Mouse (Mus musculus) CH12.LX (cell line): ENCODE results near the gene Parp3. TPM values are rescaled to one million over a fixed set of nuclear protein-coding genes. Genes with fewer than 3 reads are reported as not detected.

Source experiments
- DNase-seq: peaks from one replicate; pipeline ENCODE4 v3.0.0-alpha.2; 2013; ENCODE audit errors: extremely low read depth
- H3K27ac ChIP-seq: 2 replicates; pipeline ENCODE4 v1.5.1; 2012; ENCODE audit warnings: low read depth, mild to moderate bottlenecking, control low read depth, moderate library complexity; ENCODE audit not compliant: insufficient read depth
- H3K27me3 ChIP-seq: replicated peaks from 2 replicates; pipeline ENCODE3; 2012; ENCODE audit warnings: inconsistent platforms
- H3K36me3 ChIP-seq, 2 experiments: replicated peaks in 1 of 2; 2 replicates each; pipeline versions ENCODE3 to v1.6.1; 2012; ENCODE audit warnings: inconsistent platforms in 1 of 2, low read length in 1 of 2, mild to moderate bottlenecking in 1 of 2, mixed read lengths in 1 of 2, moderate library complexity in 1 of 2; ENCODE audit not compliant: control insufficient read depth in 1 of 2, insufficient read depth in 1 of 2
- H3K4me1 ChIP-seq, 2 experiments: 2 replicates each; pipeline ENCODE4 v1.6.1; 2012; ENCODE audit warnings: inconsistent platforms in 1 of 2, moderate library complexity in 1 of 2; ENCODE audit not compliant: insufficient read depth in 2 of 2, control insufficient read depth in 1 of 2
- H3K4me2 ChIP-seq: 2 replicates; pipeline ENCODE4 v1.6.1; 2012; ENCODE audit warnings: low read depth, mild to moderate bottlenecking, control low read depth; ENCODE audit not compliant: poor library complexity, insufficient read depth, severe bottlenecking
- H3K4me3 ChIP-seq, 3 experiments: fragments of 150-350 bp in 1 of 3; sonication (generic) in 1 of 3; replicated peaks in 1 of 3; 2 replicates each; pipeline versions ENCODE3 to v1.5.1; 2011 to 2012; ENCODE audit warnings: low read depth in 2 of 3, low read length in 2 of 3, mild to moderate bottlenecking in 2 of 3, moderate library complexity in 2 of 3, control low read depth in 1 of 3, improper control_type of control experiment in 1 of 3, inconsistent platforms in 1 of 3, mixed read lengths in 1 of 3; ENCODE audit not compliant: poor library complexity in 1 of 3
- H3K79me2 ChIP-seq: replicated peaks from 2 replicates; pipeline ENCODE4 v1.6.1; 2012; ENCODE audit warnings: mild to moderate bottlenecking, moderate library complexity; ENCODE audit not compliant: control insufficient read depth, poor library complexity, insufficient read depth, severe bottlenecking; ENCODE audit errors: extremely low read depth
- H3K9ac ChIP-seq: 2 replicates; pipeline ENCODE4 v1.6.1; 2012; ENCODE audit warnings: low read depth, mild to moderate bottlenecking, control low read depth, moderate library complexity; ENCODE audit not compliant: insufficient read depth
- H3K9me3 ChIP-seq: replicated peaks from 2 replicates; pipeline ENCODE3; 2012; ENCODE audit warnings: low read length, inconsistent platforms, mixed read lengths
- CHD1 ChIP-seq: IDR thresholded peaks from 2 replicates; pipeline ENCODE4 v1.6.1; 2012; ENCODE audit warnings: low read depth, low read length, improper control_type of control experiment, inconsistent platforms
- CTCF ChIP-seq, 2 experiments: IDR thresholded peaks in 1 of 2; conservative IDR thresholded peaks in 1 of 2; 2 replicates each; pipeline ENCODE4 v1.5.1; 2011 to 2012; ENCODE audit warnings: low read depth in 2 of 2, low read length in 2 of 2, improper control_type of control experiment in 1 of 2, inconsistent platforms in 1 of 2, mild to moderate bottlenecking in 1 of 2, moderate library complexity in 1 of 2
- EP300 ChIP-seq: IDR thresholded peaks from 2 replicates; pipeline ENCODE4 v1.6.1; 2011; ENCODE audit warnings: low read length, improper control_type of control experiment
- ETS1 ChIP-seq: conservative IDR thresholded peaks from 2 replicates; pipeline ENCODE4 v1.6.1; 2012; ENCODE audit warnings: low read depth, mild to moderate bottlenecking, inconsistent platforms, low read length, improper control_type of control experiment, moderate library complexity
- HCFC1 ChIP-seq: IDR thresholded peaks from 2 replicates; pipeline ENCODE4 v1.6.1; 2012; ENCODE audit warnings: low read depth, mild to moderate bottlenecking, inconsistent platforms, low read length, improper control_type of control experiment
- JUN ChIP-seq: IDR thresholded peaks from 2 replicates; pipeline ENCODE4 v1.6.1; 2011; ENCODE audit warnings: low read depth, mild to moderate bottlenecking, low read length, improper control_type of control experiment, moderate library complexity; ENCODE audit not compliant: insufficient read depth
- JUND ChIP-seq: conservative IDR thresholded peaks from 2 replicates; pipeline ENCODE4 v1.6.1; 2011; ENCODE audit warnings: low read depth, low read length, improper control_type of control experiment
- MAFK ChIP-seq: IDR thresholded peaks from 2 replicates; pipeline ENCODE4 v1.6.1; 2011; ENCODE audit warnings: low read length, improper control_type of control experiment; ENCODE audit not compliant: insufficient replicate concordance
- MAX ChIP-seq: IDR thresholded peaks from 2 replicates; pipeline ENCODE4 v1.6.1; 2011; ENCODE audit warnings: low read length, improper control_type of control experiment
- MAZ ChIP-seq: IDR thresholded peaks from 2 replicates; pipeline ENCODE4 v1.6.1; 2012; ENCODE audit warnings: low read depth, mild to moderate bottlenecking, inconsistent platforms, low read length, improper control_type of control experiment, moderate library complexity
- MXI1 ChIP-seq: IDR thresholded peaks from 2 replicates; pipeline ENCODE4 v1.6.1; 2011; ENCODE audit warnings: mild to moderate bottlenecking, low read depth, low read length, improper control_type of control experiment
- MYC ChIP-seq: IDR thresholded peaks from 2 replicates; pipeline ENCODE4 v1.6.1; 2011; ENCODE audit warnings: low read depth, mild to moderate bottlenecking, improper control_type of control experiment, low read length
- NELFE ChIP-seq: IDR thresholded peaks from 2 replicates; pipeline ENCODE4 v1.6.1; 2011; ENCODE audit warnings: low read depth, low read length, improper control_type of control experiment
- POLR2A ChIP-seq: IDR thresholded peaks from 2 replicates; pipeline ENCODE4 v1.6.1; 2011; ENCODE audit warnings: low read depth, mild to moderate bottlenecking, improper control_type of control experiment, low read length
- RAD21 ChIP-seq: IDR thresholded peaks from 2 replicates; pipeline ENCODE4 v1.6.1; 2011; ENCODE audit warnings: low read depth, mild to moderate bottlenecking, low read length, improper control_type of control experiment, moderate library complexity
- SIN3A ChIP-seq: IDR thresholded peaks from 2 replicates; pipeline ENCODE4 v1.6.1; 2012; ENCODE audit warnings: low read length, improper control_type of control experiment, inconsistent platforms
- SMC3 ChIP-seq: IDR thresholded peaks from 2 replicates; pipeline ENCODE4 v1.6.1; 2011; ENCODE audit warnings: low read depth, low read length, improper control_type of control experiment
- TCF12 ChIP-seq: IDR thresholded peaks from 2 replicates; pipeline ENCODE4 v1.6.1; 2014; ENCODE audit warnings: low read depth, mild to moderate bottlenecking, inconsistent platforms, low read length, improper control_type of control experiment
- UBTF ChIP-seq: IDR thresholded peaks from 2 replicates; pipeline ENCODE4 v1.6.1; 2012; ENCODE audit warnings: low read depth, mild to moderate bottlenecking, inconsistent platforms, low read length, improper control_type of control experiment, moderate library complexity
- USF2 ChIP-seq: conservative IDR thresholded peaks from 2 replicates; pipeline ENCODE4 v1.6.1; 2011; ENCODE audit warnings: low read depth, low read length, improper control_type of control experiment
- ZC3H11A ChIP-seq: IDR thresholded peaks from 2 replicates; pipeline ENCODE4 v1.6.1; 2012; ENCODE audit warnings: low read depth, mild to moderate bottlenecking, inconsistent platforms, low read length, improper control_type of control experiment
- ZMIZ1 ChIP-seq: IDR thresholded peaks from 2 replicates; pipeline ENCODE4 v1.6.1; 2012; ENCODE audit warnings: low read depth, mild to moderate bottlenecking, inconsistent platforms, low read length, improper control_type of control experiment
- ZNF384 ChIP-seq: IDR thresholded peaks from 2 replicates; pipeline ENCODE4 v1.6.1; 2012; ENCODE audit warnings: low read depth, low read length, improper control_type of control experiment, inconsistent platforms
- dilution Hi-C: fragments of 300-500 bp; cut with MboI; formaldehyde crosslinking; loops from 2 replicates; pipeline ENCODE4 v1.14.3; 2020; ENCODE audit warnings: low sequenced_read_pairs; ENCODE audit not compliant: extremely low pct_unique_long_range_greater_than_20kb, extremely low pct_ligation_motif_present
- in situ Hi-C: fragments of 300-500 bp; cut with MboI; formaldehyde crosslinking; loops from 3 replicates; pipeline ENCODE4 v1.14.3; 2019; ENCODE audit warnings: low sequenced_read_pairs, low pct_ligation_motif_present, low pct_unique_long_range_greater_than_20kb, mixed read lengths
- polyA plus RNA-seq: library from polyadenylated mRNA; unstranded; fragments of >175 nt; gene quantifications from 2 replicates; pipeline ENCODE4 v1.2.1, GENCODE M21; 2012; ENCODE audit warnings: low read depth; ENCODE audit not compliant: insufficient read length
- total RNA-seq, 2 experiments: library from RNA; depleted of rRNA; stranded (reverse); fragments of 300-350 nt in 1 of 2; fragments of >200 nt in 1 of 2; gene quantifications; 2 replicates each; pipeline ENCODE4 v1.2.3; 2012 to 2014

The Parp3 gene
- total and polyA plus RNA-seq, 3 experiments, result 10.3 to 24.6 (median 12.9) TPM

DNA sequence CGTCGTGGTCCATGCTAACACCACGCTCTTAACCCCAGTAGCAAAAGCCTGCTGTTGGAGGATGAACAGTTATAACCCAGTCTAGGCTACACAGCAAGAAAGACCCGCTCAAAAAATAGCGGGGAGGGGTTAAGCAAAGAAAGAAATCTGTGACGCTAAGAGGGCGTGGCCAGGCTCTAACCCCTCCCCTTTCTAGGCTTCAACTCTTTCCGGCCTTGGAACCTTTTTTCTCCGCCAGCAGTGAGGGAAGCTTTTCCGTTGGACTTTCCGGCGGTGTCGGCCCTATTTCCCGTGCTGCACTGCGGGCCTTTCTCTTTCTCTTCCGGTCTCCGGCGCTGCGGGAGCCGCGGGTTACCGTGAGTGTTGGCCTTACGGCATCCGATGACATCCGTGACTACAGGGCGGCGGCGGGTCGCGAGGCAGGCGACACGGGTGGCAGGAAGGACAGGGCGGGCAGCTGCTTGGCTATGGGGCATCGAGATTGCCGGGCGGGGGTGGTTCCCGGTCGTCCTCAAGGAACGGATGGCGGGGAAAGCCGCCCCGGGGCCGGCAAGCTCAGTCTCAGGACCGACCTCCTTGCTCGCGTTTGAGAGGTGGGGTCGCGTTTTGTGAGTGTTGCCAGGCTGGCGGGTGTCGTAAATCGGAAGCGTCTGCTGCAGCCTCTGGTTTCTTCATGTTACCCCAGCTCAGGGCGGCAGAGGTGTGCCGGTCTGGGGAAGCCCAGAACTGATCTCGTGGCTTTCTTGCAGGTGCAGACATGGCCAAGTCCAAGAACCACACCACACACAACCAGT is 47.3 kb downstream of the Parp3 start, which contains the start of gene Rpl29 (continued):
- TF ChIP-seq CTCF (conservative IDR thresholded peaks at IDR 0.05 in 1 of 2, IDR thresholded peaks at IDR 0.05 in 1 of 2; ENCODE audit: low read depth in 2 of 2, low read length in 2 of 2) (no peak), RAD21 (no peak), UBTF (no peak), ZNF384 (no peak), MAFK (no peak), ETS1 (no peak), HCFC1 (peak; percentile 93), ZMIZ1 (no peak; the same call in 1 of the 2 replicates)

DNA sequence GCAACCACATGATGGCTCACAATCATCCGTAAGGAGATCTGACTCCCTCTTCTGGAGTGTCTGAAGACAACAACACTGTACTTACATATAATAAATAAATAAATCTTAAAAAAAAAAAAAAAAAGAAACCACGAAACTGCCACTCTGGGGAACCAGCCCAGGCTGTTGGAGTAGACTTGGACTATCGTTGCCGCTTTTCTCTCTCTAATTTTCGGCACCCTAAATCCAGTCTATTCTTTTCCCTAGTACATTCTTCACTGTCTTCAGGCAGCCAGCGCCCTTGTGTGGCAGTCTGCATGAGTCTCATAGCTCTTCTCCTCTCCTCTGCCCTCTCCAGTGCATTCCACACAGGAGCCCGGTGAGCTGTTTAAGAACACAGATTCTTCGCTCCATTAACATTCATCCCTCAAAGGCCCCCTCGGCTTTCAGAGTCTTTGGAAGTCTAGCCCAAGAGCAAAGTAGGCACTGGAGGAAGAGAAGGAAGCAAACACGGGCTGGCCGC is 48.0 kb downstream of the Parp3 start:
- in situ Hi-C loops, result no loop called here
- peaks cover 2 to 23% of the 10 kb centered on the region in 2 experiments; a peak in 3 of 4 replicates for H3K4me1 ChIP-seq
- peak overlapping the region; percentile 97 for H3K4me2 ChIP-seq
- H3K27ac ChIP-seq, result peak overlapping the region; percentile 64
- H3K79me2 ChIP-seq, result peaks cover 27% of the 10 kb centered on the region
- H3K9ac ChIP-seq, result peak overlapping the region; percentile 73
- dilution Hi-C loops, result no loop called here
- no peaks in the 10 kb centered on the region for H3K27me3 ChIP-seq
- DNase-seq, result no peak
- peak overlapping the region; percentile 52 to 100 (median 57) for H3K4me3 ChIP-seq
- H3K9me3 ChIP-seq, result no peaks in the 10 kb centered on the region
- H3K36me3 ChIP-seq, result peaks cover 34 to 36% of the 10 kb centered on the region in 2 experiments
- TF ChIP-seq ZC3H11A, result no peak
- no peak for TF ChIP-seq POLR2A
- TF ChIP-seq MAX, result no peak
- TF ChIP-seq USF2, result no peak
- no peak for TF ChIP-seq ZMIZ1
- no peak for TF ChIP-seq HCFC1
- peak in 1 of 2 experiments; percentile 22; a peak in 1 of 4 replicates for TF ChIP-seq CTCF (conservative IDR thresholded peaks at IDR 0.05 in 1 of 2, IDR thresholded peaks at IDR 0.05 in 1 of 2; ENCODE audit: low read depth in 2 of 2, low read length in 2 of 2)
- TF ChIP-seq ETS1, result no peak
- no peak for TF ChIP-seq JUND
- peak; percentile 63; the same call in 1 of the 2 replicates for TF ChIP-seq ZNF384
- TF ChIP-seq TCF12, result no peak

DNA sequence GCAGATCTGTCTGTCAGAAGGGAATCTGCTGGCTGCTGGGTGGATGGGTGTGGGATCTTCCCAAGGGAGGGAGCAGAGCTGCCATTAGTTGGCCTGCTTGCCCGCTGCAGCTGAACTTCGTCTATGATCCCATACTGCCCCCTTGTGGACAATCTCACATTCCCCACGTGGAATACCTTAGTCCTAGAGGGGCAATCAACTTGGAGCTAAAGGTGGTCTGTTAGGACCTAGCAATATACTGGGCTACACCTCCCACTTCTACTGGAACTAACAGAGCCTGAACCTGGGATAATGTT is 54.9 kb downstream of the Parp3 start:
- H3K4me3 ChIP-seq, result no peak overlapping the region
- H3K27me3 ChIP-seq, result peaks cover 3% of the 10 kb centered on the region
- peak; percentile 82 for DNase-seq
- TF ChIP-seq CHD1 (no peak), MAZ (no peak), POLR2A (no peak), ETS1 (no peak), JUN (no peak), RAD21 (peak; percentile 99), ZMIZ1 (no peak), ZNF384 (no peak), MYC (peak; percentile 99), MXI1 (peak; percentile 40; the same call in 1 of the 2 replicates), SMC3 (peak; percentile 96), NELFE (peak; percentile 47; the same call in 1 of the 2 replicates), MAX (peak; percentile 98), ZC3H11A (peak; percentile 74), EP300 (no peak), CTCF (conservative IDR thresholded peaks at IDR 0.05 in 1 of 2, IDR thresholded peaks at IDR 0.05 in 1 of 2; ENCODE audit: low read depth in 2 of 2, low read length in 2 of 2) (peak; percentile 77 to 98), SIN3A (peak; percentile 60; the same call in 1 of the 2 replicates)
- no peak overlapping the region for H3K9ac ChIP-seq
- H3K4me2 ChIP-seq, result no peak overlapping the region
- H3K27ac ChIP-seq, result no peak overlapping the region
- no peaks in the 10 kb centered on the region for H3K36me3 ChIP-seq
- H3K79me2 ChIP-seq, result no peaks in the 10 kb centered on the region
- dilution Hi-C loops, result no loop called here
- H3K4me1 ChIP-seq, result peaks cover 0 to 5% of the 10 kb centered on the region in 2 experiments; a peak in 1 of 4 replicates
- H3K9me3 ChIP-seq, result no peaks in the 10 kb centered on the region
- in situ Hi-C loops, result no loop called here
